Mouse (Mus musculus): ENCODE measurements around the gene Cenpq.

Gene Cenpq

DNA sequence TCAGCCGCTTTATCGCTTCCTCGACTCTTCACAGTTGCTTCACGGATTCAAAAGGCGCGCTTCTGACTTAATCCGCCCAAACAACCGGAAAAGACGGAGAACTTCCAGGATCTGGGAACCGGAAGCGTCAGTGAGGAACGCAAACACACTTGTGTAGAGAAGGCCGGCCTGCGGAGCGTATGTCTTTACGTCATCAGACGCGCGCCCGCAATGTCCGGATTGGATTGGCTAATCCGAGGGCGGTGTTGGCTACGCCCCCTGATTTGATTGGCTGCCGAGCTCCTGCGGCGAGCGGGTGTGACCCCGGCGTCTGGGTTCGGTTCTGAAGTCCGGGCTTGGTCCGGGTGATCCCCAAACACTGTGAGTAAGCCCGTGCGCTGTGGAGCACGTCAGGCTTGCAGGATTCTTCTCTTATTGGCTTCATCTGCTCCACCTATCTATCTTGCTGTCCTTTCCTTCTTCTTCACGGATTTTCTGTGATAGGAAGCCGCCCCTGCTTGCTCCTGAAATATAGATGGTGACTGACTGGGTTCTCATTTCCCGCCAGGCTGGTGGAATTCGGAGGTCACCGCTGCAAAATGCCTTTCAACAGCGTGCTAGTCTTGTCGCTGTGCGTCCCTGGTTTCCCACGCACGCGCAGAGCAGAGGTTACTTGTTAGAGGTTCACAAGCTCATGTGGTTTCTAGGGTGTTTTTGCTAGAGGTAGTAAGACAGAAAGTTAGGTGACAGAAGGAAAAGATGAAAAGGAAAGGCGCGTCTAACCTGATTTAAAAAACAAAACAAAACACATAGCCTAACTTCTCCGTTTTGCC, at the start of gene Cenpq, which contains the start of gene Mut:
Gene Cenpq (minus strand): TSS at position 628 of the 812 bp plus-strand sequence.
Gene Mut (plus strand): TSS at position 266 of the 812 bp plus-strand sequence.
- peak; percentile 97 to 99 for DNase-seq (ENCODE audit: low spot score in 2 of 2)

DNA sequence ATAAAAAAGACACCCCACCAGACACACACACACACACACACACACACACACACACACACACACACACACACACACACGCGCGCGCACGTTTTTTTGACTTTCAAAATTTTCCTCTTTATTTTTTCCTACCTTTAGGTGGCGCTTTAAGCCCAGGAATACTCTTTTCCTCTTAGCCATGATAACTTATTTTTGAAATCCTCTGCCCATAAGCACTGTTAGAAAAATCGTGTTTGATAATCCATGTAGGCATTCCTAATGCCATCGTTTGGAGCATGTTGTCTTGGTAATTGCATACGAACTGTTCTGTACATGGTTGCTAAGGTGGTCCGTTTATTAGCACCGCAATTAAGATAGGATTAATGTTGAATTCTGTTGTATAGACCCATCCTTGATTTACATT, 43.1 kb upstream of the Cenpq start:
- DNase-seq (ENCODE audit: low spot score in 2 of 2): no peak

DNA sequence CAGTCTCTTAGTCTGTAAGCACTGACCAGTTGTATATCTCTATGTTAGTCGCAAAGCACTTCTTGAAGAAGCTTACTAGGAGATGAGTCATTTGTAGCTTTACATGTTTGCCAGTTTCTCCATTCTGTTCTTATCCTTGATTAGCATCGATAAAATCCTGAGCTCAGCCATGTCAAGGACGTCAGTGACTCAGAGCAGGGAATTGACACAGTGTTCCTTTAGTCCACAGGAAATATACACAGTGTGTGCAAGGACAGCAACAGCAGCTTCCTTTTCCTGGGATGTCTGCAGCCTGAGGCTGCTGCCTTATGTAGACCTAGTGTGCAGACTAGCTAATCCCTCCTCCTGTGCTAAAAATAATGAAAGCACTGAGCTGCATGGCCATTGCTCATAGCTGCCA, 13.7 kb upstream of the Cenpq start:
- DNase-seq (ENCODE audit: low spot score in 2 of 2): no peak

DNA sequence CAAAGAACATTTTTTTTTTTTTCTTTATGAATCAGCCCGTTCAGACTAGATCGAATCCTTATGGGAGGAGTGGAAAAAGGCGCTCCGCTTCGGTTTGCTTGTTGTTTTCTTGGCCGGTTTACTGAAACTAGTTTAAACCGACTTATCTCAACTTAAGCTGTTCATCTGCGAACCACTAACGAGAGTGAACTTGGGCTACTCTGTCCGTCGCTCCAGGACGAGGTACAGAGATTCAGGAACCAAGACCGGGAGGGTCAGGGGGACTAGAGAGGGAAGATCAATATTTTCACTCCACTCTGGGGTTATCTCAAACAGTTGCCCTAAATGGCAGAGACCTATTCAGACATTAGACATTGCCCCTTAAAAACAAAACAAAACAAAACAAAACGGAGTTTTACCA, 862 bp downstream of the Cenpq start:
- DNase-seq (ENCODE audit: low spot score in 2 of 2): no peak

GRCm38 (mm10) chr17:40915499-40915898, 19.3 kb downstream of the Cenpq start:
- DNase-seq (ENCODE audit: low spot score in 2 of 2): no peak

GRCm38 (mm10) chr17:40914250-40914649, 20.6 kb downstream of the Cenpq start, which contains the start of gene Glyatl3:
Gene Glyatl3 (minus strand): TSS chr17:40914350.
- DNase-seq (ENCODE audit: low spot score in 2 of 2): no peak

GRCm38 (mm10) chr17:40904721-40905154, 30.1 kb downstream of the Cenpq start:
- DNase-seq (ENCODE audit: low spot score in 2 of 2): no peak

GRCm38 (mm10) chr17:40904056-40904597, 30.7 kb downstream of the Cenpq start:
- no peak for DNase-seq (ENCODE audit: low spot score in 2 of 2)

- no peak for DNase-seq (ENCODE audit: low spot score in 2 of 2)
Measured at GRCm38 (mm10) chr17:40903345-40903744, 31.5 kb downstream of the Cenpq start.

- DNase-seq (ENCODE audit: low spot score in 2 of 2): no peak
Measured at GRCm38 (mm10) chr17:40899783-40900363, 35.0 kb downstream of the Cenpq start.

DNA sequence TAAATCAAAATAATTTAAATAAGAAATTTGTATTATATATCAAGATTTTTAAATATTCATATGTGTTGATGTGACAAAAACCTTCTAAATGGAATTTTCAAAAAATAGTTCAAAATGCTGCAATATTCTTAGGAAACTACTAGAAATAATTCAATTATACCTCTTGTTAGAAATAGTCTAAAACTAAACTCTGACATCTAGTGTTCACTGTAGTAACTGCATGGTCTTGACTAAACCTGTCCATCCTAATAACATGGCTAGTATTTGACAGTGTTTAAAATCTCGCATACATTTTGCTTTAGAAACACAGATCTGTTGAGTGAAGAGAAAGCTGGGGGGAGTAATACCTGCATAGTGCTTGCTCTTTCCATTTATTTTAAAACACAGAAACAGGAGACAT, 38.0 kb downstream of the Cenpq start:
- no peak for DNase-seq (ENCODE audit: low spot score in 2 of 2)

DNA sequence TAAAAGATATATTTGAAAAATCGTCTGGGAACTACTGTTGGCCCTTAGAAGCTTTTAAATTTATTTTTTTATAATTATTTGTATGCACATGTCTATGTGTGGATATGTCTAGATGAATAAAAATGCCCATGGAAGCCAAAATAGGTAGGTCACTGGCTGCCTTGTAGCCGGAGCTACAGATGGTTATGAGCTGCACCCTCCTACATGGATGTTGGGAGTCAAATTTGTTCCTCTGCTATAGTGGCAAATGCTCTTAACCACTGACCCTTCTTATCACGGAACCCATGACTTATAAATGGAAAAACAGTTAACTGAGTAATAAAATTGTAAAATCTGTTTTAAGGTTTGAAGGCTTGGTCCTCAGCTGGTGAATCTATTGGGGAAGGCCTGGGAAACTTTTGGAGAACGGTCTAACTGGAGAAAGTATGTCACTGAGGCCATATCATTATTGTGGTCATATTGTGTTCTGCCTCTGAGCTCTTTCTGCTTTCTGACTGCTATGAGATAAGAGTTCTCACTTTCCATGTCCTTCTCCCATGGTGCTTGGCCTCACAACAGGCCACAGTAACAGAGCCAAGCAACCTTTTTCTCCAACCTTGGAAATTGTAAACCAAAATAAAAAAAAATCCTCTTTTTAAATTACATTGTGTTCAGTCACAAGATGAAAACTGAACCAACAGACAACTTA, 46.9 kb downstream of the Cenpq start:
- no peak for DNase-seq (ENCODE audit: low spot score in 2 of 2)

GRCm38 (mm10) chr17:40885155-40885554, 49.7 kb downstream of the Cenpq start:
- DNase-seq (ENCODE audit: low spot score in 2 of 2): no peak

GRCm38 (mm10) chr17:40882172-40882571, 52.7 kb downstream of the Cenpq start:
- DNase-seq (ENCODE audit: low spot score in 2 of 2): no peak

- DNase-seq (ENCODE audit: low spot score in 2 of 2): peak; percentile 71 to 80
Measured at GRCm38 (mm10) chr17:40879924-40880691, 54.7 kb downstream of the Cenpq start, which contains the start of gene 9130008F23Rik. Gene 9130008F23Rik (minus strand): TSS chr17:40880559.

- DNase-seq (ENCODE audit: low spot score in 2 of 2): no peak
Measured at GRCm38 (mm10) chr17:40879528-40879923, 55.3 kb downstream of the Cenpq start.

DNA sequence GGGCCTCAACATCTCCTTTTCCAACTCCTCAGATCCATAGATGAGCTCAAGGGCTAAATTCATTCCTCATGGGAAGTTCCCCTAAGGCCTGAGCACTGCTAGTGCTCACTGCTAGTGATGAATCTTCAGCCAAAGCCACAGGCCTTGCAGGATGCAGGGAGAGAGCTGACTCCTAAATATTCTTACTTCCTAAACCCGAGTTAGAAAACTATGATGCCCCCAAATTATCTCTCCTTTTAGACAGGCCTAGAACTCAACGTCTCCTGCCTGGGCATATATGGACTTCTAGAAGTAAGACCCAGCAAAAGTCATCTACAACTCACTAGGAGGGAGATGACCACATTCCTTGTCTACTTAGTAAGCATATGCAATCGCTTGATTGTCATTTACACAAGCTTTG, 57.1 kb downstream of the Cenpq start:
- DNase-seq (ENCODE audit: low spot score in 2 of 2): no peak

GRCm38 (mm10) chr17:40875568-40875967, 59.3 kb downstream of the Cenpq start:
- DNase-seq (ENCODE audit: low spot score in 2 of 2): no peak

DNA sequence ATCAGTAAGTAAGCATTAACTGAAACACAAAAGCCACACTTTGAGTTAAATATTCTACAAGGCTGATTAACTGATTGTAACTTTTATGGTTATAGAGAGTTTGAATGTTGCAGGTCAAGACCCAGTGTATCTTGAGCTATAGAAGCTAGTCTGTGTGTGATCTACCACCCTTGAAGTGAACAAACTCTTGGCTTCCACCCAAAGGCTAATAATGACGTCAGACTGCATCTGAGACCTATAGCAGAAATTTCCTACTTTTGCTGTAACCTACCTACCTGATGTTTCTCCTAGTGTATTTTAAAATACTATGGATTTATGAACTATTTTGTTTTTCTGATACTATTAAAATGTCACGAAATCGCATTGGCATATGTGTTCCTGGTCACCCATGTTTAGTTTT, 60.1 kb downstream of the Cenpq start:
- no peak for DNase-seq (ENCODE audit: low spot score in 2 of 2)

- peak in 1 of 2 experiments; percentile 41 for DNase-seq (ENCODE audit: low spot score in 2 of 2)
Measured at GRCm38 (mm10) chr17:40873582-40874011, 61.2 kb downstream of the Cenpq start.
